Mouse (Mus musculus) WW6 (cell line): ENCODE measurements around the gene Bcl7c.
"Not testable (repeated sequence)": the region's sequence is repeated elsewhere in the genome, so short reads cannot be mapped to it uniquely, and the experiment has no call there.

ENCODE experiments used
- DNase-seq: peaks from one replicate; pipeline ENCODE4 v3.0.0-alpha.2; 2013; ENCODE audit warnings: low read depth, low spot score

Bcl7c gene

GRCm38 (mm10) chr7:127716992-127717391 is 8.3 kb upstream of the Bcl7c start:
- no peak for DNase-seq

- DNase-seq = no peak
These were observed 6.1 kb upstream of the Bcl7c start for GRCm38 (mm10) chr7:127714816-127715215.

- DNase-seq = peak; percentile 63
These were observed 4.0 kb upstream of the Bcl7c start, which contains the start of gene Ctf1 for GRCm38 (mm10) chr7:127712461-127713385. TSS of gene Ctf1 (plus strand) at chr7:127712736.

- DNase-seq = no peak
These were observed 2.7 kb upstream of the Bcl7c start for GRCm38 (mm10) chr7:127711456-127711855.

GRCm38 (mm10) chr7:127711031-127711430 is 2.3 kb upstream of the Bcl7c start:
- DNase-seq = no peak

GRCm38 (mm10) chr7:127709261-127709979 is 687 bp upstream of the Bcl7c start:
- no peak for DNase-seq

- DNase-seq = no peak
These were observed 851 bp downstream of the Bcl7c start for GRCm38 (mm10) chr7:127707957-127708206.

- DNase-seq = no peak
These were observed 1.4 kb downstream of the Bcl7c start for GRCm38 (mm10) chr7:127707045-127707956.

GRCm38 (mm10) chr7:127705706-127706105 is 3.0 kb downstream of the Bcl7c start:
- no peak for DNase-seq

- no peak for DNase-seq
These were observed 4.1 kb downstream of the Bcl7c start for GRCm38 (mm10) chr7:127704598-127704997.

GRCm38 (mm10) chr7:127703561-127704178 is 5.1 kb downstream of the Bcl7c start:
- DNase-seq = no peak

GRCm38 (mm10) chr7:127700712-127701331 is 7.9 kb downstream of the Bcl7c start:
- DNase-seq = no peak

GRCm38 (mm10) chr7:127698986-127699385 is 9.7 kb downstream of the Bcl7c start:
- DNase-seq = no peak

- DNase-seq = not testable (repeated sequence)
These were observed 15.0 kb downstream of the Bcl7c start for GRCm38 (mm10) chr7:127693730-127694129.

GRCm38 (mm10) chr7:127693290-127693689 is 15.4 kb downstream of the Bcl7c start:
- no peak for DNase-seq

GRCm38 (mm10) chr7:127691221-127691989 is 17.3 kb downstream of the Bcl7c start:
- peak; percentile 76 for DNase-seq

- DNase-seq = no peak
These were observed 19.0 kb downstream of the Bcl7c start for GRCm38 (mm10) chr7:127689626-127690280.

- DNase-seq = no peak
These were observed 19.8 kb downstream of the Bcl7c start for GRCm38 (mm10) chr7:127688935-127689334.

- DNase-seq = no peak
These were observed 21.8 kb downstream of the Bcl7c start for GRCm38 (mm10) chr7:127686740-127687449.
